Mouse (Mus musculus): Measurements from ENCODE around the gene D930007J09Rik.

D930007J09Rik gene

DNA sequence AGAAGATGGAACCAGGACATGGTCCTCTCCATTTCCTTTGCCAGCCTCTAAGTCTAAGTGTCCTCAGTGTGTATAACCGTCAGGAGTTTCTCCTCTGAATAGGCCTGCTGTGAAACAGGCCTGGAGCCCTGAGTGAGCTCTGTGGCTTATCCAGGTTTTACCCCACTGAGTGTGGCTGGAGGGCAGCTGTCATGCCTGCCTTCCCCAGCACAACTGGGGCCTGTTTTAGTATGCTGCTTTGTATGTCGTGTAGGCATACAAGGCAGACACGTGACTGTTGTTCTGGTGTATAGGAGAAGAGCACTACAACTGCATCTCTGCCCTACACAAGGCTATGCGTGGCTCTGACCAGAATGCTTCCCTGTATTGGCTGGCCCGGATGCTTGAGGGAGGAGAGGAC lies 17.3 kb upstream of the D930007J09Rik start:
- DNase-seq (ENCODE audit: low read depth, low spot score) = no peak

DNA sequence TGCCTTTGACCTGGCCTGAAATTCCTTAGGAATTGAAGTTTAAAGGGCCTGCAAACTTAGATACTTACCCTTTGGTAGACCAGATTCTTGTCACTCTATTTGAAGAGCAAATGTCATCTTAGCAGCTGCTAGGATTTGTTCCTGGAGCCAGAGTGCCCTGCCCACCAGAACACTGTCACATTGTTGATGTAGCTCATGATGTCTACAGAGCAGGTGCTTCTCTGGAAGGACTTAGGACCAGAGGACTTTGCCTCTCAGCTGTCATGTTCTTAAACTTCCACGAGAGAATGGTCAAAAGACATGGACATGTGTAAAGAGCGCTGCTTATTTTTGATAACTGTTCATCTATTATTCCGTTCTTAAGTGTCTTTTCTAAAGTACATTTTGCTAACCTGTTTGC lies 16.6 kb upstream of the D930007J09Rik start:
- no peak for DNase-seq (ENCODE audit: low read depth, low spot score)

DNA sequence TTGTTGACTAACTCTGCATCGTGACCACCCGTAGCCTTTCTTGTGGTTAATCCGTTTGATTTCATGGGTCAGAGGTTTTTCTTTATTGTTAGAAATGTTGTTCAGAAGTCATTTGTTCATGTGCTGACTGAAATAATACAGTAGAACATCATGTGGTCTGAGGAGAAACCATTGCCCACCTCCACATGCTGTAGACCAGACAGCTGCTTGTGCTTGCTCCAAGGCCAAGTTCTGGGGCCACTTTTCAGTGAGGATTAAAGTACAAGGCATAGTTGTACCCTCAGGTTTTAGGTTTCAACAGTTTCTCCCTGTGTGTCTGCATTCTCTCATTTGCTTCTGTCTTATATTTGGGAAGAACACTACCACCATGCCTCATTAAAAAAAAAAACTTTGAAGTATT lies 5.0 kb upstream of the D930007J09Rik start:
- DNase-seq (ENCODE audit: low read depth, low spot score) = no peak

DNA sequence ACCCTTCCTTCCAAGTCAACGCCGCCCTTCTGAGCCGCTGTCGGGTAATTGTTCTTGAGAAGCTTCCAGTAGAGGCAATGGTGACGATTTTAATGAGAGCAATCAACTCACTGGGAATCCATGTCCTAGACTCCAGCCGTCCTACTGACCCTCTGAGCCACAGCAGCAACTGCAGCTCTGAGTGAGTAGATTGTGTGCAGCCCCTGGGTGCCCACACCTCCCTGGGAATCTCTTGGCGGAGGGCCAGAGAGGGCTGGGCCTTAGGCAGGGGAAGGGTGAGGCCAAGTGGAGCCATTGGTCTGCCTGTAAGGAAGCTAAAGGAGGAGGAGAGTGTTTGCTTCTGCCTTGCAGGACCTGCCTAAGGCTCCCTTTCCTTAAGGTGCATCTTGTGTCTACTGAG lies 4.2 kb upstream of the D930007J09Rik start:
- DNase-seq (ENCODE audit: low read depth, low spot score) = no peak

DNA sequence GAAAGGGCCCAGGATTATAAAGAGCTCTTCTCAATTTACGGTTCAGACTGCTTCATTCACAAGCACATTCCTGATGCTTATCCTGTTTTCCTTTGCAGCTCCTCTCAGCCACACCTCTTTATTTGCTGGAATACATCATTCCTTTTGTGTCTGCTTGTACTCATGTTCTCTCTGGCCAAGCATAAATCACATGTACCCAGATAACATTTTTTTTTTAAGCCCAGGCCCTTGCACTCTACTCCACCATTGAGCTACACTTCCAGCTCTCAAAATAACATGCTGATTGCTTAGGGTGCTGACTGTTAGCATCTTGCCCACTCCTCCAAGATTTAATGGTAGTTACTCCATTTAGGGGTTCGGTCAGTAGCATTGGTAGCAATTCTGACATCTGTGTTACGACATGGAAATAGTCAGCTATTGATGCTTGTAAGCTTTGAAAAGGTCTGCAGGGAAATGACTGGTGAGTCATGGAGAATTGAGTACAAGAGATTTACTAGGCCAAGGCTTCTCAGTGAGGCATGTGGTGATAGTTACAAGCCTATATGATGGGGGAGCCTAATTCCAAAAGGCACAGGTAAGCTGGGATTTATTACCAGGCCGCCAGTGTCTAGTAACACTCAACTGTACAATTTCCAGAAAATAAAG lies 1.2 kb upstream of the D930007J09Rik start:
- peak; percentile 55 for DNase-seq (ENCODE audit: low read depth, low spot score)

DNA sequence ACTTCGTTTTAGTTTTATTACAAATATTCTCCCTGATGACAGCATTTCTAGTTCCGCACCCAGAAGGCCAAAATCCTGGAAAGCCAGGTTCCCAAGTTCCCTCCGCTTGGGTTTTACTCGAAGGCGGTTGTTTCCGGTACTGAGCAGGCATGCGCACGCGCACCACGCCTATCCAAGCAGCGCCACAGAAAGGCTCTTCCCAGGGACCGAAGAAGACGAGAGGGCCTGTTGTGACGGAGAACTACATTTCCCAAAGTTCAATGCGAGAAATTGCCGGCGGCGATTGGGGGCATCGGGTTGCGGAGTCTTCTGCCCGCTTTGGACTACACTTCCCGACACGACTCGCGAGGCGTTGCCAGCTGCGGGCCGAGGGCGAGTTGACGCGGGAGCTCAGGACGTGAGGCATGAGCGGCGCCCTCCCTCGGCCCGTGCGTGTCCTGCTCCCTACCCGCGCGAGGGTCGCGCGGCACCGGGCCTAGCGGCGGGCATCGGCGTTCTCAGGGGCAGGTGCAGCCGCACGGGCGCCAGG lies 892 bp downstream of the D930007J09Rik start, which contains the start of gene Wrnip1:
Gene Wrnip1, plus strand, starts transcription at position 346 of the 529 bp plus-strand sequence.
- DNase-seq (ENCODE audit: low read depth, low spot score) = peak; percentile 100

DNA sequence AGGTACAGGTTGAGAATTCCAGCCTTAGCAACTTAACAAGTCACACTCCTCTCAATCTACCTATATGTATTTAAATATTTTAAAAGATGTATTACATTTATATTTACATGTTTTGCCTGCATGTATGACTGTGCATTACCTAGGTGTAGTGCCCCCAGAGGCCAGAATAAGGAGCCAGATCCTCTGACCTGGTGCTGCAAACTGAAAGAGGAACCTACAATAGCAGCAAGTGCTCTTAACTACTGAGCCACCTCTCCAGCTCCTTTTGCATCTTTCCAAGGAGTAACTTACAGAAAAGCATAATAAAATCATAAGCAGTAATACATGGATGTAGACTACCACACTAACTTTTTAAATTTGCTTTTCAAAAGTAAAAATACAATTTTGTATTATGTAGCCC lies 1.8 kb downstream of the D930007J09Rik start:
- peak; percentile 57 for DNase-seq (ENCODE audit: low read depth, low spot score)

DNA sequence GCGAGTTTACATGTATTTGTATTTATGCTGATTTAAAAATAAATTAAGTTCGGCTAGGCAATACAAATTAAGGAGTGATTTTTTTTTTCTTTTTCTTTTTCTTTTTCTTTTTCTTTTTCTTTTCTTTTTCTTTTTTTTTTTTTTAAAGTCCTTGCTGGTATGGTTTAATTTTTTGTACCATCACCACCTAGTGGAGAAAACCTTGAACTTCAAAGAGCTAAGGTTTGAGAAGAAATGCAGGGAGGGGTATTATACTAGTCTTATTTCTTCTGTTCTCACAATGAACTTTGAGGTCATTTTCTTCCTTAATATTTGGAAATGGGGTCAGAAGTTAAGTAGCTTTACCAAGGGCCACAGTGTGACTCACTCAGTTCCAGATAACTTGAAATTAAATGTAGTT lies 3.5 kb downstream of the D930007J09Rik start:
- peak; percentile 73 for DNase-seq (ENCODE audit: low read depth, low spot score)

DNA sequence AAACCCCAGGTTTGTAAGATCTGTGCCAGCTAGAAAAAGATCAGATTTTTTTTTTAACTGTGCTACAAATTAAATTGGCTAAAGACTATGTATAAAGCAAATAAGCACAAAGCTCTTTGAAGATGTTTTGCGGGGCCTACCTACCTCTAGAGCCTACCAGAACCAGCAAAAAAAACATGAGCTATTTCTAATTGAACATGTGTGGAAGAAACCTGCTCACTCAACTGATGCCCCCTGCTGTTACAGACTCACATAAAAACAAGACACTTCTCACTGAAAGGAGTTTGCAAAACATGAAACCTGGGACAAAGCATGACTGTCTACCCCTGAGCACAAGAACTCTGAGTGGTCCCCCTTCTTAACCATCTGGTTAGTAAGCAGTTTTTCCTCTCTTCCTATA lies 5.6 kb downstream of the D930007J09Rik start:
- peak; percentile 19 for DNase-seq (ENCODE audit: low read depth, low spot score)

DNA sequence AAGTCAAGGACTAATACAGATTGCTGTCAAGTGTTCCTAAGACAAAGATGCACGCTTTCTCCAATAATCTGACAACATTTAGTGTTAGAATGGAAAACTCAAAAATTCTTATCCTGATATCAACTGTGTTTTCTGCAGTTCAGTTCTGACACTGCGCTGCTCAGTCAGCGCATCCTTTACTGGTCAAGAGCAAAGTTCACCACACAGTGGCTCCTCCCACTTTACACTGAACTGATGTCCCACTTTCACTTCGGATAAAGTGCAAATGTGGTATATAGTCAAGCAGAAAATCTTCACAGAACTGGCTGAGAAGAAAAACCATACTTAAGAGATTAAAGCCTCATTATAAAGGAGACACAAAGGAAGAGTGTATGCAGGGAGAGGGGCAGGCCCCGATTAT lies 7.5 kb downstream of the D930007J09Rik start:
- DNase-seq (ENCODE audit: low read depth, low spot score) = no peak

DNA sequence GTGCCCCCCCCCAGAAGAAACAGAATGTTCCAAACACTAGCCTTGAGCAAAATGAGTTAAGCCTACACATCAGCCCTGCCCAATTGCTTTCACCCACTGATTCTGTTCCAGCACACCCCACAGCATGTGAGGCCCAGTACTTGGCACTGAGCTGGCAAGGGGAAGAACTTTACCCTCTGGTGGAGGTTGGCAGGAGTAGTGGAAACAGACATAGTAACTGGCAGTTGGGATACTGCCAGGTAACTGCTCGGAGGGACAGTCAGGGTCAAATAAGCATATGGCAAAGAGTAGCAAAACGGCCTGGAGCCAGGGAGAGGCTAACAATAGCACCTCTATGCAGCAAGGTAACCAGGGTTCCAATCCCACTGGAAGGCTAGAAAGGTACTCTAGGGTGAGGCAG lies 8.0 kb downstream of the D930007J09Rik start:
- peak; percentile 38 for DNase-seq (ENCODE audit: low read depth, low spot score)

DNA sequence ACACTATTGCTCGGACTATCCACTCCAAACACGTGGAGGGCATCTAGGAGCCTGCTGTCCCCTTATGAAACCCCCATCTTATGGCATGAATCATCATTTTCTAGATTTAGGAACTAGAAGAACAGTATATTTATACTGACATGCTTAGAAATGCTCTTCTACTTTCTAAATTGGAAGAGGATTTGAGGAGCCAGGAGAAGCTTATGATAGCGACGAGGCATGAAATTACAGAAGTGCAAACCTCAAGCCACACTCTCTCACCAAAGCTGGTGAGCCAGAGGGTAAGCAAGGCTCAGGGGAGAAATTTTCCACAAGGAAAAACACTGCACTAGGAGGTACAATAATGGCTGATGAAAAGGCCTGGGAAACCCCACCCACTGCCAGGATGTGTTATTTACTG lies 12.9 kb downstream of the D930007J09Rik start:
- DNase-seq (ENCODE audit: low read depth, low spot score) = no peak

DNA sequence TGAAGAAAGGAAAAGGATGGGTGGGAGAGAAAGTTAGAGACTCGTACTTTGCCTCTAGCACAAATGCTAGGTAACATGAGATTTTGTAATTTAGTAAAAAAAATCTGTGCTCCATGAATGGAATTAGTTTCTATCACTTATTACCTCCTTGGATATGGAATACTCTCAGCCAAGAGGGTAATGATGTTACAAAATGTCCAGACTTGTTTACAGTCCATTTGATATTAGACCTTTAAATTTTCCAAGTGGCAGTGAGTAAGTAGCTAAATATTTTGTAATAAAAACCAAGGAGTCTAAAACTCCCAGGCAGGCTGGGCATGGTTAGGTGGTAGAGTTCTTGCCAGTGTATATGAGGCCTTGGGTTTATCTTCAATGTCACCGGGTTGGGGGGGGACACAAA lies 15.1 kb downstream of the D930007J09Rik start:
- no peak for DNase-seq (ENCODE audit: low read depth, low spot score)

DNA sequence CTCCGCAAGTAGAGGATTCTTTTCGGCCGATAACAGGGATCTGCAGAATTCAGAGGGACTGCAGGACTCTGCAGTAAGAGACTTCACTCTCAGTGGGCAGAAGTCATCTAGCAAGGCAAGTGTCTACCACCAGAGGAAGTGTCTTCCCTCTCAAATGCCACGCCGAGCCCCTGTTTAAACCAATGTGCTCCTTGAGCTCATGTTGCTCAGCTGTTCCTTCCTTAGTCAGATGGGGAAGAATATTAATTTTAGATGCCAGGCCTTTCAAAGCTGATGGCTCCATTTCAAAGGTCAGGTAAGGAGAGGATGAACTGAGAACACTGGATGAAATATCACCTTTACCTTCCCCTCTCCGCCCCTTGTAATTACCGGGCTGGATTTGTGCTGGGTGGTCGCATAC lies 18.8 kb downstream of the D930007J09Rik start, which contains the start of gene Mylk4:
Gene Mylk4, minus strand, starts transcription at position 139 of the 400 bp plus-strand sequence.
- DNase-seq (ENCODE audit: low read depth, low spot score) = no peak

DNA sequence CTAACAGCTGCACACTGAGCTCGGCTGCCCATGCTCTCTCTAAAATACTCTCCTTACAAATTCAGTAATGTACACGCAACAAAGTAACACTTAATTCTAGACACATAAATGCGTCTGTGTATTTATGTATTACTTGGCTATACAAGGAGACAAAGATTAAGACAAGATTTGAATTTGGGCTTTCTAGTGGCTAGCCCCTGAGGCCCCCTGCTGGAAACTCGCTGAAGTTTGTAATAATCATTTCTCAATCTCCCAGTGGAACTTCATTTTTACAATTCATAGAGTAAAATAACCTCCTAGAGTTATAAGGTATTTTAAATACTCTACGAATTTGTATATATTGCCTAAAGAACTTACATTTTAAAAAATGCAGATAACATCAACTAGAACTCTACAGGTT lies 19.6 kb downstream of the D930007J09Rik start:
- DNase-seq (ENCODE audit: low read depth, low spot score) = peak; percentile 44

DNA sequence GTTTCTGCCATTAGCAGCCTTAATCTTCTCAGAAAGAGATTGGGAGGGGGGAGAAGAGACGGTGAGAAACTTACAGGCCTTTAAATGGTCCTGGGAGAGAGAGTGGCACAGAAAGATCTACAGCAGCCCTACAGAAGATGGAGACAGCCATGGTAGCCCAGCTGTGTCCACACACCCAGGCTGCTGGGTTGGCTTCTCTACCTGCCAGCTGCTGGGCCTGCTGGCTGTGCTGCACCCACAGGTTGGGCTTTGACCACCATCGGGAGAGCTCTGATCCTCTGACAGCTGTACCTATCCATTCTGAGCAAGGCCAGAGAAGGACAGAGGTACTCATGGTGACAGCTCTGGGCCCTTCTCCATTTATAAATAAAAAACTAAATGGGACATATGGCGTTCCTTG lies 23.8 kb downstream of the D930007J09Rik start:
- DNase-seq (ENCODE audit: low read depth, low spot score) = no peak

DNA sequence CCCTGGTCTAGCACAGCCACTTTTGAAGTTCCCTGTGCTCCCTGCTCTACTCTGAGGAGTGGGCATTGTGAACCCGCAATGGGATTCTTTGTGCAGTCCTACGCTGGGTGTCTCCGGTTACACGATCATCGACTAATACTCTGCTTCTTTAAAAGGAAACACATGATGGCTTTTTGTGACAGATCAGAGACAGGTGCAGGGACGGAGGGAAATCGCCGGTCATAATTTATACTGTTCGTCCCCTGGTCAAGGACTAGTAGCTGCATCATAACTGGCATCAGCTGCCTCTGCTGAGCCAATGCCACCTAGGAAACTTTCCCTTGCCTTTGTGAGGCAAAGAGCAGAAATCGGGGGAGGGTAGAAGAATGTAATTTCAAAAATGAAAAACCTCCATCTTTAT lies 26.3 kb downstream of the D930007J09Rik start:
- no peak for DNase-seq (ENCODE audit: low read depth, low spot score)

DNA sequence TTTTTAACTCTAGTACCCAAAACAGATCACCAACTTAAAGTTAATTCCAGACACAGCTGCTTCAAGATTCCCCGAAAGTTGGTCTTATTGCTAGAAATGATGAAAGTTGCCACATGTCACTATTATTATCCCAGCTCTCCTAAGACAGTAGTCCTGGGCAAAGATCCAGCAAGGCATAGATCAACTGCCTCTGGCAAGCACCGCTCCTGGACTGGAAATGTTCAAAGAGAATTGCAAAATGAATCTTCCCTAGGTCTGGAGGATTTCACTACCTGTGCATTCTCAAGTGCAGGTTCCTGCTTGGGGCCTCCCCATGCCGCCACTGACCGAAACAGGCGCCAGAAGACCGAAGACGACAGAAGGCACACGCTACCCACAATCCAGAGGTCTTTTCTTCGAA lies 26.8 kb downstream of the D930007J09Rik start:
- no peak for DNase-seq (ENCODE audit: low read depth, low spot score)

DNA sequence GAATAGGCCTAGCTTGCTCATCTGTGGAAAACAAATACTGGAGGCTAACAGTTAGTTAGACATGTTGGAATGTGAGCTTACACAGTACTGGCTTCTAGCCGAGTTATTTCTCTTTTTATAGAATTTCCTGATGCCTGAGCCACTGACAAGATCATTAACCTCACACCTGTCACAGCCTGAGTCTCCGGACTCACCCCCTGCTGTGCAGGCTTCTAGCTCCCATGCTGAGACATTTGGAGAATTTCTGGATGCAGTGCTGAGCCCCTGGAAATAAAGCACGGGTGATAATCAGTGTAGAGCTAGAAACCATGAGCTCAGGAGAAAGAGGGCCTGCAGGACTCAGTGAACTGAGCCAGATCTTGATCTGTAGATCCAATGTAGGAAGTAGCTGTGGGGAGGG lies 32.7 kb downstream of the D930007J09Rik start:
- peak; percentile 9 for DNase-seq (ENCODE audit: low read depth, low spot score)

DNA sequence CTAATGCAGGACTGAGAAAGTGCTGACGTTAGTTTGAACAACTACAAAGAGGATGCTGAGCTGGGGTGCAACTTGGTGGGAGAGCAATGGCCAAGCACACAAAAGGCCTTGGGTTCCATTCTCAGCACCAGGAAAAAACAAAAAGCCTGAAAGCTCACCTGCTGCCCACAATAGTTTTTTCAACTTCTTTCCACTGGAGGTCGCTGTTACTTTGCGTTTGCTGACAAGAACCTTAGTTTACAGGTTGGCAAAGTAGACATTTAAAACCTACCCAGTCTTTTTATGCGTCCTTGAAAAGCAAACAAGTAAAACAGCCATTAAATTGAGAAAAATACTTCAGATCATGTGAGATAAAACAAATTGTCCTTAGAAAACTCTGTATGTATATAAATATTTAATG lies 34.5 kb downstream of the D930007J09Rik start:
- DNase-seq (ENCODE audit: low read depth, low spot score) = peak; percentile 68

DNA sequence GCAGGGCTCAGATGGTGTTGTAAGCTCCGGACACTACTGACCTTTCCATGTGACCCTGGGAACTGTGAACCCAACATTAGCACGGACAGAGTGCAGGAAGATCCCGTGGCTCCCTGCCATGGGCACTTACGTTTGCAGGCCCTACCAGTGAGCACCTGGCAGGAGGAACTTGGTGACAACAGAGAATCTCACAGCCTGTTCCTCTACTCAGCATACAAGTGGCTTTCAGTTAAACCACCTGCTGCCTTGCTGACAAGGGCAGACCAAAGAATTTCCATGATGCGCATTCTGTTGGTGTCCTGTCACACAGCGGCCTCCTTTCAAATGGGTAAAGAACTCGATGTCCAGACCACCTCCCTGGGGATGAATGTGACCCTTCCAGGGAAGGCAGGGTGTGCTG lies 38.2 kb downstream of the D930007J09Rik start:
- DNase-seq (ENCODE audit: low read depth, low spot score) = no peak

DNA sequence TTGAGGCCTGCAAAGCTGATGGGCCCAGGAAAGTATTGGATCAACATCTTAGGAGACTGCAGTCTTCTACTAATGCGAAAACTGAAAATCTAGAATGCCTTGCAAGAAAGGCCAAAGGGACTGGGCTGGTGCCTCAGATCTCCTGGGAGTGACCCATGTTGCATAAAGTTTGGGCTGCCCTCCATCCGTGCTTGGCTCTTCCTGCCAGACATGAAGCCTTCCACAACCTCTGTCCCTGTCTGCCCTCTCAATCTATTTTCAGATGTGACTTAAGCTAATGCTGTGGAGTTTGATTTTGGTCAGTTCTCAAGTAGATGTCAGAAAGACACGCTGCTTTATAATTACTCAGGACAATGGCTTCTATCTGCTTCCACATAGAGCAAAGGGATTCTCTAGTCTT lies 39.5 kb downstream of the D930007J09Rik start:
- no peak for DNase-seq (ENCODE audit: low read depth, low spot score)

DNA sequence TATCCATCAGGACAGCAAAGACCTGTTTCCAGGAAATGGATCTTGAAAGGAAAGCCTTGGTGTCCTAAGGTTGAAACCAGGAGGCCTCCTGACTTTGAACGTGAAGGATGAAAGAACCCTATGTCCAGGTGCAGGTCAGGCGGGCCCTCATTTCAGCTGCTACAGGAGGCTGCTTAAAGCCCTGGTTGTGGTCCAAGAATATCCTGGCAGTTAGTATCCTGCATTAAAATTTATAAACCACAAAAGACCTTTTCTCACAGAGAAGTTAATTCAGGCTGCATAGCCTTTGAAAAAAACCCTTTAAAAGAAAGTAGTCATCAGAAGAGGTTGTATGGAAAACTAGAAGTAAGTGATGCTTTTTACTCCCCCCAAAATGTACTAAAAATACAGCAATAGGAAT lies 41.9 kb downstream of the D930007J09Rik start:
- no peak for DNase-seq (ENCODE audit: low read depth, low spot score)

DNA sequence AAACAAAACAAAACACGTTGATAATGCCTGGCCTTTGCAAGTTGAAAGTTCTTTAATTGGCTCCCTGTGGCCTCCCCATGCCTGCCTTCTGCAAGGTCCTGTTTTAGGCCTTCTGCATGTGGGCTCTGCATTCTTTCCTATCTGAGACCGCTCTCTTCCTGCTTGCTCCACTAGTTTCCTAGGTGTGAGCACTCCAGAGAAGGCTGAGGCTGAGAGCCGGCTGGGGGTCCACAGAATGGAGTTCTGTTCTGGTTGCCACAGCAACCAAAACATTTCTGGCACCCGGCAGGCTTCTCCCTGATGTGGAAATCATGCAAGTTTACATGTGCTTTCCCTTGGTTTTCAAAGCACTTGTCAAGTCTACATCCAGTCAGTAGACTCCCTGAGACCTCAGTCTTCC lies 43.6 kb downstream of the D930007J09Rik start:
- DNase-seq (ENCODE audit: low read depth, low spot score) = no peak
